ENCODE assay signal across 8 mouse cellular contexts in the genomic region with DNA sequence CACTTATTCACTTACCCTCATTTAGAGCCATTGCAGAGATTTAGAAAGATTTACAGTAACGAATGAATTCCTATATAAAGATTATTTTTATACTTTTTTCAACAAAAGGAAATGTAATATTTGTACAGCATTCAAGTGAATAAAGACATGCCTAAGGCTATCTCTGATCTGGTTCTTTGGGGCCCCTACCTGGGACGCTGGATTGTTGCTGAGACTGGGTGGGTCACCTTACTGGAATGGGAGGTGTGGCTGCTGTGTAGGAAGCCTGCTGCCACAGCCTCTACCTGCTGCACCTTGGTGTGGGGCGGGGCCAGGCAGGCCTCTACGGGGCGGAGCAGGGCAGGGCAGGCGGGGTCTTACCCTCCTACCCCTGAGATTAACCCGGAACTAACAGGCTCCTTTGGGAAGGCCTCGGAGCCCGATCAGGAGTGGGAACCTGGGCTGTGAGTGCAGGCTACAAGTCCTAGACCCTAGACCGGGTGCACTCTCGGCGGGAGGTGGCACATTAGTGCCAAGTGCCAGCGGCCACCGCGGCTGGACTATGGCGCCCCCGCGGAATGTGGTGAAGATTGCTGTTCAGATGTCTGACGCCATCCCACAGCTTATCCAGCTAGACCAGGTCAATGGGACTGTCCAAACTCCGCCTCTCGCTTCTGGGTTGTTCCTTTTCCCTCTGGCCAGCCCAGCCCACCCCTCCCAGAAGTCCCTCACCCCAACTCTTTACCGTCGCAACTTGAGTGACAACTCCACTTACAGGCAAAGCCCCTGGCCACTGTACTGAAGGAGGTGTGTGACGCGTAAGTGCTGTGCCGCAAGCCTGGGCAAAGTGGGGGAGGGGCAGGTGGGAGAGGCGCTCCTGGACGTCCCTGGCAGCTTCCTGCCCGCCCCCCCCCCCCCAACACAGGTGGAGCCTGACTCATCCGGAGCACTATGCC. TPM values are rescaled to one million over a fixed set of nuclear protein-coding genes. Genes with fewer than 3 reads are reported as not detected.
DNase-seq lines count a peak whose midpoint lies in the region; ATAC-seq and TF ChIP-seq lines count a peak whose summit lies in the region.

Elmo3 (plus strand) TSS at position 391 of the 935 bp plus-strand sequence.

- peak; percentile 46 for ATAC-seq in CD4-positive, CD25-positive, alpha-beta regulatory T cell, adult 4 months
- ATAC-seq in heart, embryonic 14.5 days (ENCODE audit: insufficient number of reproducible peaks, insufficient read depth, low FRiP score, low read depth): peak; percentile 41
- ATAC-seq in kidney, postnatal 0 days (replicated peaks; ENCODE audit: low FRiP score, low read depth): peak; percentile 90
- ATAC-seq in lung, embryonic 16.5 days (ENCODE audit: low read depth): peak; percentile 91
- no peak for ATAC-seq in monocyte, adult 5-6 weeks (replicated peaks; ENCODE audit: insufficient number of reproducible peaks, low FRiP score, low TSS enrichment, poor library complexity, severe bottlenecking)

- H3K4me2 ChIP-seq in heart, embryonic 14.5 days (ENCODE audit: low read length): peak within 1 kb of the TSS; percentile 83
- peak within 1 kb of the TSS; percentile 75 for H3K4me2 ChIP-seq in kidney, postnatal 0 days (ENCODE audit: low read length)
- peak within 1 kb of the TSS; percentile 74 for H3K4me2 ChIP-seq in lung, embryonic 16.5 days (ENCODE audit: low read depth, low read length)

- H3K27me3 ChIP-seq in heart, embryonic 14.5 days (ENCODE audit: control insufficient read depth, insufficient read depth, low read length): no peaks in the 10 kb centered on the region
- H3K27me3 ChIP-seq in kidney, postnatal 0 days (ENCODE audit: insufficient read depth, low read length): no peaks in the 10 kb centered on the region
- no peaks in the 10 kb centered on the region for H3K27me3 ChIP-seq in lung, embryonic 16.5 days (ENCODE audit: control insufficient read depth, insufficient read depth, low read depth, low read length)

- WGBS in heart, embryonic 14.5 days: 5% methylated on average over 29 of the region's 30 CpGs
- 6% methylated on average over 29 of the region's 30 CpGs for WGBS in kidney, postnatal 0 days
- 6% methylated on average over 30 of the region's 30 CpGs for WGBS in lung, embryonic 16.5 days

- no peaks in the 10 kb centered on the region for H3K9me3 ChIP-seq in heart, embryonic 14.5 days (ENCODE audit: control insufficient read depth, low read length)
- H3K9me3 ChIP-seq in kidney, postnatal 0 days (replicated peaks; ENCODE audit: low read length): no peaks in the 10 kb centered on the region
- H3K9me3 ChIP-seq in lung, embryonic 16.5 days (ENCODE audit: control insufficient read depth, low read length): no peaks in the 10 kb centered on the region

- H3K36me3 ChIP-seq in heart, embryonic 14.5 days (ENCODE audit: control insufficient read depth, insufficient read depth, low read length): peaks cover 75% of the 10 kb centered on the region
- H3K36me3 ChIP-seq in kidney, postnatal 0 days (ENCODE audit: insufficient read depth, low read length): peaks cover 39% of the 10 kb centered on the region
- H3K36me3 ChIP-seq in lung, embryonic 16.5 days (ENCODE audit: control insufficient read depth, insufficient read depth, low read length): peaks cover 36% of the 10 kb centered on the region

- peak within 1 kb of the TSS; percentile 74 for H3K9ac ChIP-seq in heart, embryonic 14.5 days (ENCODE audit: low read length)
- H3K9ac ChIP-seq in kidney, postnatal 0 days (ENCODE audit: low read depth, low read length): peak within 1 kb of the TSS; percentile 62
- peak within 1 kb of the TSS; percentile 69 for H3K9ac ChIP-seq in lung, embryonic 16.5 days (ENCODE audit: low read length)

- H3K4me3 ChIP-seq in heart, embryonic 14.5 days (ENCODE audit: control insufficient read depth in 1 of 2, insufficient read depth in 1 of 2, low read depth in 1 of 2, low read length in 2 of 2): peak within 1 kb of the TSS; percentile 38 to 46
- H3K4me3 ChIP-seq in kidney, postnatal 0 days (replicated peaks; ENCODE audit: low read depth, low read length): peak within 1 kb of the TSS; percentile 37
- peak within 1 kb of the TSS; percentile 52 for H3K4me3 ChIP-seq in lung, embryonic 16.5 days (ENCODE audit: low read length)

- peak; percentile 36 for DNase-seq in NIH3T3 (ENCODE audit: low read depth)
- peak; percentile 63 for DNase-seq in embryo, embryonic 10 days (ENCODE audit: low spot score)
- peak; percentile 63 for DNase-seq in kidney, postnatal 0 days (ENCODE audit: low spot score)
- peak; percentile 49 for DNase-seq in ovary, postnatal 14 days (ENCODE audit: low spot score)

- H3K4me1 ChIP-seq in heart, embryonic 14.5 days (ENCODE audit: control insufficient read depth in 2 of 2, insufficient read depth in 2 of 2, low read length in 2 of 2): peaks cover 23 to 31% of the 10 kb centered on the region in 2 experiments
- H3K4me1 ChIP-seq in kidney, postnatal 0 days (replicated peaks; ENCODE audit: insufficient read depth, low read length): peaks cover 12% of the 10 kb centered on the region; the same call in 1 of the 2 replicates
- peaks cover 23% of the 10 kb centered on the region for H3K4me1 ChIP-seq in lung, embryonic 16.5 days (replicated peaks; ENCODE audit: control insufficient read depth, insufficient read depth, low read length)

- peak; percentile 26; the same call in 1 of the 2 replicates for TF ChIP-seq CTCF in kidney, postnatal 0 days (IDR thresholded peaks at IDR 0.05; ENCODE audit: low read depth)

- peak within 1 kb of the TSS; percentile 53 to 66 for H3K27ac ChIP-seq in heart, embryonic 14.5 days (replicated peaks in 1 of 2; ENCODE audit: control insufficient read depth in 1 of 2, insufficient read depth in 1 of 2, low read depth in 2 of 2, low read length in 2 of 2)
- peak within 1 kb of the TSS; percentile 84 for H3K27ac ChIP-seq in kidney, postnatal 0 days
- peak within 1 kb of the TSS; percentile 92 for H3K27ac ChIP-seq in lung, embryonic 16.5 days (ENCODE audit: low read length)

RNA-seq across cellular contexts. Expression of gene Elmo3, which starts in this region (rescaled TPM):
- 10 to 100 TPM in 1 of 2 experiments, 1 to 10 TPM in 1; 7.4 to 13.5 TPM for polyA plus RNA-seq in CD4-positive, CD25-positive, alpha-beta regulatory T cell, adult 4 months (2017; shearing (Covaris generic))
- polyA plus RNA-seq in heart, embryonic 14.5 days (2014; fragmentation: Nextera tagmentation; extraction: Ambion mirVana): 3.4 TPM in 2 replicates
- polyA plus RNA-seq in kidney, postnatal 0 days (2015; fragmentation: Nextera tagmentation; extraction: Ambion mirVana): 15.5 and 17.4 TPM in 2 replicates
- polyA plus RNA-seq in lung, embryonic 16.5 days (2015; fragmentation: Nextera tagmentation; extraction: Ambion mirVana): 14.8 and 15.6 TPM in 2 replicates
- 0.21 to 2.5 TPM (median 1.3 TPM) in 3 replicates for total RNA-seq in monocyte, adult 5-6 weeks (2017)
